Mouse (Mus musculus) natural killer cell, adult 2 months (primary cell): ENCODE results near the gene Hipk1.
A peak's percentile ranks its signal among the peaks of the same experiment; 100 is the strongest.
"Not testable (repeated sequence)": the region's sequence is repeated elsewhere in the genome, so short reads cannot be mapped to it uniquely, and the experiment has no call there.

Experiments used
- DNase-seq, 2 experiments: peaks; one replicate each; pipeline ENCODE4 v3.0.0; 2022; ENCODE audit warnings: low spot score in 2 of 2

The Hipk1 gene

DNA sequence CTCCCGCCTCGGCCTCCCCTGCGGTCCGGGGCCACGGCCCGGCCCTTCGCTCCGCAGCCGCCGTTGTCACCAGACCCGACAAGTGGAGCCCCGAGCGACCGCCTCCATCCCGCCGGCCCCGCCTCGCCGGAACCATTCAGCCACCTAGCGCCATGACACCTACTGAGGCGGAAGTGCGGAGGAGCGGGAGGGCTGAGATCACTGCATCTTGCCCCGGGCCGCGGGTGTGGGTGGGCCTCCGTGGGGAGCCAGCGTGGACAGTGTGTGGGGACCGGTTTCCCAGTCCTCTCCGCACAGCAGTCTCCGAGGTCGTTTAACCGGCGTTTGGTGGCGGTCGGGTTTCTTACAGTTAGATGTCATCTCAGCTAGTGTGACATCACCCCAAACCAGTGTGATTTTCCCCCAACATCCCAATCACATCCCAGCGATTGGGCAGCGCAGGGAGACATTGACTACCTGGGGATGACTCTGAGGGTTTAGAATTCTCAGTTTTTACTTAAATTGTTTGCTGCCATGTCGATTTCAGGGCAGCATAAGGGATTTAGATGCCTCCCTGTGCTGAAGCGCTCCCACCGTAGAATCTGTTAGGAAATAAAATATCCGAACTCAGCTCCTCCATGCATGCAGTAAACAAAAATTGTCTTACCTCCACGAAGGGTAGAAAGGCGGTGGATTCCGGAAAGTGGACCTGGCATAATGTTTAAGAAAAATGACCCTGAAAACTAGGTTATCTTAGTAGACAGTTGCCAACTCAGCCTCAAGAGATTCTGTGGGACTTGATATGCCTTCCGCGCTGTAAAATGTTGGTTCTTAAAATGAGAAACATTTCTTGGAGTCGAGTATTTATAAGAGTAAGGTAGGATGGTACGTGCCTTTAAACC is at the start of gene Hipk1:
Gene Hipk1 (minus strand): TSS at position 334 of the 881 bp plus-strand sequence.
- peak; percentile 92 to 93 for DNase-seq

DNA sequence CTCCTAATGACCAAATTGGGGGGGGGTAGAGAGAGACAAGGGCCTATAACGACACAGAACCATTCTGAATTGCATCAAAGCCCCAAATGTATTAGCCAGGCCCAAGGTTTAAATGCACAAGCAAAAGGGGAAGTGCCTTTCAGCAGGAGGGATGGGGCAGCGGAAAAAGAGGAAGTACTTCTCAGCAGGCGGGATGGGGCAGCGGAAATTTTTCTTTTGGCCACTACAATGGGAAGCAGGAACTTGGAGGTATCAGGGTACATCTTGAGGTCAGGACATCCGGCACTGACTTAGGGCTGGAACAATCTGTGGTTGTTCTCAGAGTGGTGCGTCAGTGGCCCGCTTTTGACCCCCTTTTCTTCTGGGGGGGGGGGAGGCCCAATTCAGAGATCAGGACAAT is 49.6 kb upstream of the Hipk1 start:
- DNase-seq: peak in 1 of 2 experiments; percentile 36

- DNase-seq: not testable (repeated sequence)
Observed at GRCm38 (mm10) chr3:103840195-103840594, 48.8 kb upstream of the Hipk1 start.

DNA sequence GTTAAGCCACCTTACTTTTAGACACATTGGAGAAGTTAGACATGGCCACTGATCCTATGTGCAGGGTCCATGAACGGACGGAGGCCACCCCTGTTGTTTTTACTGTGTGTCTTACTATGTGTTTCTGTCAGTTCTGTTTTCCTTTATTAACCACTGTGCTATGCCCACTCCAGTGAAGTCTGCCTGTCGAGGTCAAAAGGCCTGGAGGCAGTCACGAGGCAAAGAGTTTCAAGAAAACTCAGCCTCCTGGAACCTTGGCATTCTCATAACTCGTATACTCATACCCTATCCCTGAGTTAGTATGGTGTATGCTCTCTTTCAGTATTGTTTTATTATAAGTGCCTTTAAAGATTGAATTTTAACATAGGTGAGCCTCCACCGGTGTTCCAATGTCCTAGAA is 48.3 kb upstream of the Hipk1 start:
- DNase-seq: no peak

DNA sequence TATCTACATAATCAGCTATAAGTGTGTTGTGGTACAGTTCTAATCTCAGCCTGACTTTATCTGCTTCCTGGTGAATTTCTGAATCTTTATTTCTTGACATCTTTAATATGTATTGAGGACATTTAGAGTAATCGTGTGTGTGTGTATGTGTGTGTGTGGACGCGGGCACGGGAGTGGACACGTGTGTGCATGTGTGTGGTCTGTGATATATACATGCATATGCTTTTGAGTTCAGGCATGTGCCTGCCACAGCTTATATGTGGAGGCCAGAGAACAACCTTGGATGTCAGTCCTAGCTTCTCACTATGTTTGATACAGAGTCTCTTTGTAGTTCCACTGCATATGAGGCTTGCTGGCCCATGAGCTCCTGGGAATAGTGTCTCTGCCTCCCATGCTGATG is 45.1 kb upstream of the Hipk1 start:
- no peak for DNase-seq

GRCm38 (mm10) chr3:103835951-103836310 is 44.6 kb upstream of the Hipk1 start:
- no peak for DNase-seq

- DNase-seq: no peak
Observed at GRCm38 (mm10) chr3:103835272-103835950, 44.0 kb upstream of the Hipk1 start.

GRCm38 (mm10) chr3:103834001-103834400 is 42.6 kb upstream of the Hipk1 start:
- DNase-seq: no peak

DNA sequence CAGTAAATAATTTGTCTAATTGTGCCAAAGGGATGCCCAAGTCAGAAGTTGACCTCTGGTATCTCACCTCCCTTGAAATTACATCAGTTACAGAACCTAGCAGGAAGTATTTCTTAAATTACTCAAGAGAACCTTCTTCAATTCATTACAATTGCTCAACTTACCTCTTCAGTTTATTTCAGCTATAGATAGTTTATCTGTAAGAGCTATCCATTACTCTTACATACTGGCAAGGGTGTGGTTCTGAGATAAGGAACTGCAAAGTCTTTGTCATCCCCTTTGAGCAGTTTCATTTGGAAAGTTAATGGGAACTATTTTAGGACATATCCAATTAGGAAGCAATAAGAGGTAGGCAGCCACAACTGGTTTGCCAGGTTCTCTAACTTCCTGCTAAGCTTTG is 41.1 kb upstream of the Hipk1 start, which contains the start of gene Bcl2l15:
Gene Bcl2l15 (plus strand): TSS at position 176 of the 400 bp plus-strand sequence.
- DNase-seq: no peak

GRCm38 (mm10) chr3:103831146-103831545 is 39.8 kb upstream of the Hipk1 start:
- no peak for DNase-seq

DNA sequence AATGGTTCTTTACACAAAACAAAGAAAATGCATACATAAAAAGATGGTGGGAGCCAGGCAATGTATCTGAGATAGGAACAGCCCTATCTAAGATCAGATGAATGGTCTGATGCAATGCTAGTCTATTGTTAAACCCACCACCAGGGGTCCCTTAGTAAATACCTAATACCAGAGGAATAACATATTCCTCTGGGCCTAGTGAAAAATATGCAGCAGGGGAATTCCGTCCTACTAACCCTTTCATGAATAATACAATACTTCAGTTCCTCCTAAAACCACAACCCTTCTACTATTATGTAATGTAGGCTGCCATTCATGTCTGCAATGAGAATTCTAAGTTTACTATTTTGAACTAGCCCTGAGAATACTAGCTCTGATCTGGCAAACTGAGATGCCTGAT is 39.3 kb upstream of the Hipk1 start:
- peak in 1 of 2 experiments; percentile 18 for DNase-seq

DNA sequence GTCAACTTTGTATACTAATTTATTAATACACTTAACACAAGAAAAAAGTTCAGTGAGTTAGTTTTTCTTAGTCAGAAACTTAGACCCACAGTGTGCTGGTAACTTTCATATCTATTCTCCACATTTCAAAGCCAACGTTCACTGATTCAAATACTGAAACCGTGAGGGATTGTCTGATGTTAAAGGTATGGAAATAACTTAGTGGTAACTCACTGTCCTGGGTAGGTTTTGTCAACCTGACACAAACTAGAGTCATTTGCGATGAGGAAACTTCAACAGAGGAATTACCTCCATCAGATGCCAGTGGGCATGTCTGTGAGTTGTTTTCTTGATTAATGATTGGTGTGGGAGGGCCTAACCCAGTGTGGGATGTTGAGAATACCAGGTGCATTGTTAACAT is 37.7 kb upstream of the Hipk1 start:
- DNase-seq: no peak

GRCm38 (mm10) chr3:103827548-103827947 is 36.2 kb upstream of the Hipk1 start:
- DNase-seq: no peak

DNA sequence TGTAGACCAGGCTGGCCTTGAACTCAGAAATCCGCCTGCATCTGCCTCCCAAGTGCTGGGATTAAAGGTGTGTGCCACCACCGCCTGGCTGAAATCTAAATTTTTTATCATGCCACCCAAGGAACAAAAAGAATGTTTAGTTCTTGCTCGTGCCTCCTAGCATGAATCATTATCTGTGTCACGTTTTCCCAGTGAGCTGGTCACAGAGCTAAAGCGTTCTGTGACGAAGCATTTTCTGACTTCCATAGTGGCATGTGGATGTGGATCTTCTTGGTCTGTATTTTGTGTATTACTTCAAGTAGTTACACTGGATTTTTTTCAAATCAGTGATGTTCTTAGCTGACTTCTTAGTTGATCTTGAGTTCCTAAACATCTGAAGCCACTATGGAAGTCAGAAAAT is 19.6 kb upstream of the Hipk1 start:
- no peak for DNase-seq

DNA sequence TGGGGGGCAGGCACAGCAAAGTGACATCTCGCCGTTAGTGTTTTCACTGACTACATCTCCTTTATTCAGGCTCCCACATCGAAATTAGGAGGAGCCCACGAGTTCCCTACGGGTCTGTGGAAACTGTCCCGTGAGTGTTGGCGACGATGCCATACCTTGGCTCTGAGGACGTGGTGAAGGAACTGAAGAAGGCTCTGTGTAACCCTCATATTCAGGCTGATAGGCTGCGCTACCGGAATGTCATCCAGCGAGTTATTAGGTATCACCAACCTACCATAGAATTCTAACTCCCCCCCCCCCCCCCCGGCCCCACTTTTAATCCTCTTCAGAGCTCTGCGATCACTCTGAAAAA is 18.4 kb upstream of the Hipk1 start:
- DNase-seq: no peak

DNA sequence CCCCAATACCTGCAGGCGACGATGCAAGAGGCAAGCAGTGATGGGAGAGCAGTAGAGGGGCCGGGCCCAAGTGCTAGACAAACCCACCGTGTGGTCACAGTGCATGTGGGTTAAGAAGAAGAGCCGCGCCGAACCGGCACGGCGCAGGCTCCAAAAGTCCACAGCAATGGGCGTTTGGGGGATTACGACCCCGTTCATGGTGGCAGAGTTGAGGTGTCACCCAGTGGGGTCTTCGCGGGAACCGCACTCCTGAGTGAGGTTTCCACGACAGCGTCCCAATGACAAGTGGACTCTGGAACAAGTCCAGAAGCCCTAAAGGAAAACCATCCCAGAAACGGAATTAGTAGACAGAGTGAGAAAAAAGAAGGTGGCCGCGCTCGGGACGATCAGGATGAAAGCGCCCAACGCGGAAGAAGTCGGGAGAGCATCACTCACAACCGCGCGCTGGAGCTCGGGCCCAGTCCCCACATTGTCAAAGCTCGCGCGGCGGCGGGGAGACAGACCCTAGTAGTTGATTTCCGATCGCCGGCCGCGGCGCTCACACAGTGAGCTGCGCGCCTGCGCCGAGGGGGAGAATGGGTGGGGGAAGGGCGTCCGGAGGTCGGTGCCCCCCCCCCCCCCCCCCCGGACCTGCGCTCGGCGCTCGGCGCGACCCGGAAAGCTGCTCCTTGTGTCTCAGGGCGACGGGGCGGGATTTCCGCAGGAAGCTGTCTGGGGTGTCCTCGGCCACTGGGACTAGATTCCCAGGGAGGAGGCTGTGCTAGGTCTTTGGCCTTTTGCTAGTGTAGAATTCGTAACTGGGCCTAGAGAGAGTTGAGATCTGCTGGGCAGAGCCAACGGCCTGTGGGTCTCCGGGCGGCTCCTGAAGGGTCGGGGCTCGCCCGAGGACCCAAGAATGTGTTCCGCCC is 17.8 kb upstream of the Hipk1 start, which contains the start of the genes Dclre1b, Ap4b1 and Gm43064:
Gene Dclre1b (minus strand): TSS at position 554 of the 908 bp plus-strand sequence.
Gene Ap4b1 (plus strand): TSS at position 630 of the 908 bp plus-strand sequence.
Gene Gm43064 (plus strand): TSS at position 683 of the 908 bp plus-strand sequence.
- DNase-seq: peak; percentile 82 to 88

DNA sequence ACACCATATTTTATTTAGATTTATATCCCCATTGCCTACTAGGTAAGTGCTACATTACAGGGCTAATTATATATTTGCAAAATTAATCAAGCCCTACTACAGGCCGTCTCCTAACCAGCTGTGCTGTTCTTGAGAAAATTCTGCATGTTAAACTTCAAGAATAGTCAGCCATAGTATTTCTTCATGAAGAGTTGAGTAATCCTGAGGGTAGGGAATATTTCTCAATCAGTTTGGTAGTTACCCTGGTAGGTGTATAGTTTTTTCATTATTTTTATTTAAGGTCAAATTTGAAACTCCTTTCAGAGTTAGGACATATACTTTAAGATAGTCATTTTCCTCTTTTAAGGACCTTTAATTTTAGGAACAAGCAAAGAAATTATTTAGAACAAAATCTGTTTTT is 14.3 kb upstream of the Hipk1 start:
- no peak for DNase-seq

DNA sequence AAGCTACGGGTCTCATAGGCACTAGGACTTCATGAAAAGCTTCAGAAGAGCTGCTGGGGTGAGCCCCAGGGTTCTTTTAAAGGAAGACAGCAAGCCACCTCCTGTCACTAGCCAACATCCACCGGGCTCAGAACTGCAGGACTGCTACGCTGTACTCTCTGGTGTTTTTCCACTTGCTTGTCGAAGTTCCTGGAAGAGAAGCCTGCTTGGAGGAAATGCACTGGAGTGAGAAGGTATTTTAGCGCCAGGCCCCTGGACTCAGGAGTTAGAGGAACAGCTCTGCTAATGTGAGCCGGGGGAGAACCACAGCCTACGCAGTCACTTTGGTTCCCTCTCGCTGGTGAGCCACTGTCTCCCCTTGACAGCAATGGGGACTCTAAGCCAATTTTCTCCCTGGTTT is 11.5 kb upstream of the Hipk1 start:
- DNase-seq: no peak

DNA sequence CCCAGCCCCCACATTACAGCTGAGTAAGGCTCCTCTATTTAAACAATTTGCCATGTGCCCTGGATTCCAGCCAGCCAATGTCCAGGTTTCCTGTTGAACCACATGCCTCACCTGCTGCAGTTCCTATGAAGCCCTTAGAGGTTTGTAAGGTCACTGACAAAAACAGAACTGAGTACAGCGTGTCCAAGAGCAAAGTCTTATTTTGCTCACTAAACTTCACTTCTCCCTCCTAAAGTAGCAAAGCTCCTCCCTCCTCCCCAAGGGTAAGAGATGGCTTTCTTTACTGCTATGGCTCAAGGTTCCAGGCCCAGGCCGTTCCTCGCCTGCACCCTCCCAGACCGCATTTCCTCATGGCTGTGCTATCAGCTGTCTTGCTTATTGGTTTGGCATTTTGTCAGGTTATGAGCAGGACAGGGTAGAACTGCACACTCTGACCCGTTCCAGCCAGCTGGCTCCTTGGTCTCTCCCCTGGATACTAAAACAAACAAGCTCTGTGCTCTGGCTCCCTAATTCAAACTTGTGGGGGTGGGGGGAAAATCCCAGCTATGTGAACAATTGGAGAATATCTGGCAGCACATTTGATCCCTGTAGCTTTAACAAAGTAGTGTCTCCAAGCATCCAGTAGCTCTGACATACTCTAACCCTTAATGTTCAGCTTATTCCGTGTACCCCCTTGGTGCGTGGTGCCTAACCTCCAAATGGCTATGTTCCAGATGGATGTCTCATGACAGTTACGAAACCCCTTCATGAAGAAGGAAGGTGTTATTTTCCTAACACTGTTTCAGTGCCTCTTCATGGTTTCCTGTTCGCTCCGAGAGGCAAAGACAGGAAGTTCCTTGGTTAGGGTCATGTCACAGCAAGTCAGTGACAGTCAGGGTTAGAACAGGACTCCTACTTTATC is 10.5 kb upstream of the Hipk1 start:
- peak; percentile 53 to 56 for DNase-seq

DNA sequence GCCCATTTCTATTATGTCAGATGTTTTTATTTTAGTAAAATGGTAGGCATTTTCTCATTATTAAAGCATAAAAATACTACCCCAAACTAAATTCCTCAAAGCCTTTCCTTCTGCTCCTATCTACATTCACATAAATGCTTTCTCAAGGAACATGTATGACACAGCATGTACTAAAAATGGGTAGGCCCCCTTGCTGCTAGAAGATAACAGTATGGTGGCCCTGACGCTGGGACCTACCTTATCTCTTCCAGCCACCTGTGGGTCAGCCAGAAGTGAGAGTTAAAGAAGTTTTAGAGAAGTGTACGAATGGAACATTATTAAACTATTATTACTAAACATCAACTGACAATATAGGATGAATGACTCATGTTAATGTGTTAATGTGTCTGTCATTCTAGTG is 8.1 kb upstream of the Hipk1 start:
- DNase-seq: no peak

DNA sequence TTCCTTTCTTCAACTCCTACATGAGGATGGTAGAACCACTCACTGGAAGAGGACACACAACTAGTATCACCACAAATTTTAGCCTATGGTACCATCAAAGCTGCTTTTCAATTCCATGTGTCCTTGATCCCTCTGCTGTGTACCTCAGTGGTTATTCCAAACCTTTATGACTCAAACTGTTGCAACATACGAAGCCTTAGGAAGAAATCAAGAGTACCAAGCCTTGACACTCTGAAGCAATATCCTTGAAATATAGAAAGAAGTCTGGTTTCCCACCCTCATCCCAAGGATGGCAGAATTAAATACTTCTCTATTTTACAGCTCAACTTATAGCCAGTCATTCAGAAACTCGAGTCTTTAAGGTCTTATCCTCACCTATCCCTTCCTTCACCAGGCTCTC is 5.0 kb upstream of the Hipk1 start:
- DNase-seq: no peak
